Mouse (Mus musculus) cerebellum, postnatal 36 days (tissue): ENCODE results near the gene Slc47a1.

Experiments used
- DNase-seq, 2 experiments: peaks; one replicate each; pipeline ENCODE4 v3.0.0; 2021 to 2022; ENCODE audit warnings: mixed read lengths in 2 of 2

Slc47a1 gene

GRCm38 (mm10) chr11:61368668-61369067, 9.5 kb downstream of the Slc47a1 start:
- DNase-seq: no peak

DNA sequence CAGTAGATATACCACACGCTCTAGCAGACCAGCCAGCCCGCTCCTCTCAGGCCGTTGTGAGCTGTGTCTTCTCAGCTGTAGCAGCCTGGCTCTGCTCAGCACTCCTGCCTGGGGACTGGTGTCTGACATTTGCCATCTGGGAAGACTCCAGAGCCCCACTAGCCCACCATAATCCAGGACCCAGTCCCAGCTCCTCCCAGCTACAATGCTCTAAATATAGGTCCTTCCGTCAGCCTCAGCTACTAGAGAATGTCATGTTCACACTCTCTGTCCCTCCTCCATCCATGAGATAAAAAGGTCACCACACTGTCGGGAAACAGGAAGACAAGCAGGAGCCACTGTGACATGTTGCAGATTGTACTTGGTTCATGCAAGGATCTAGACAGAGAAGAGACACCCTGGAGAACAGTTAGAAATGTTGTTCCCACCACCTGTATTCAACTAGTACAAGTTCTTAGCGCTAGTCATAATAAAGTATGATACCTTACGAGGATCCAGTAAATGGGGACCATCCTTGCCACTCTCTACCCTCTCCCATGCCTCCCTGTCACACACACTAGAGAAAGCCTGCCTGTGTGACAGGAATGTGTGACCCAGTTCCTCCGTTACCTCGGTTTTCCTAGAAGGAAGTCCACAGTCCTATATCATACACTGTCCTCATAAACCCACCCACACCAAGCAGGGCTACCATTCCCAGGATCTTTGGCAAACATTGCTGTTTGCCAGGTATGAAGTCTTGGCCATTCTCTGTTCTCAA, 11.4 kb downstream of the Slc47a1 start:
- DNase-seq: no peak

DNA sequence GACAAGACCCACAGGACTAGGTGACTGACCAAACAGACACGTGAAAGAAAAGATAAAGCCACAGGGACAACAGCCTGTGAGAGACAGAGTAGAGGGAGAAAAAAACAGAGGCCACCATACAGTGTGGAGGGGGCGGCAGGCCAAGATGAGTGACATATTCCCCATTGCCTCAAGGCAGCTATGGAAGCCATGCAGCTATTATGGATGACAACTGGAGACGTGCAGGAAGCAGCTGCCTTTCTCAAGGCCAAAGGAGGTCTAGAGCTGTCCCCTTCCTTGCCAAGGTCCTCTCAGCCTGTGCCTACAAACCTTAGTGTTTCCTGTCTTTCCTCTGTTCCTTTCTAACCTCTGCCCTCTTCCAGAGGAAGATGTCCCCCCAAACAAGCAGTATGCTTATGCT, 12.2 kb downstream of the Slc47a1 start:
- DNase-seq: no peak

DNA sequence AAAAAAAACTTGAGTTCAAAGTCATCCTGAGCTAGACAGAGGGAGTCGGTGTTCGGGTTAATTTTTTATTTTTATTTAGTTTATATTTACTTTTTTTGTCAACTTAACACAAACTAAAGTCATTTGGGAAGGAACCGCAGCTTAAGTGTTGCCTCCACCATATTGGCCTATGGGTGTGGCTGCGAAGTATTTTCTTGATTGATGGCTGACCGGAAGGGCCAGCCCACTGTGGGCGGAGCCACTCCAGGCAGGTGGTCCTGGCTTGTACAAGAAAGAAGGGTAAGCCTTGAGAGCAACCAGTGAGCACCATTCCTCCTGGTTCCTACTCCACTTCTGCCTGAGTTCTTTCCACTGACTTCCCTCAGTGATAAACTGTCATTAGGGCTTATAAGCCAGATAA, 14.0 kb downstream of the Slc47a1 start:
- DNase-seq: no peak

- no peak for DNase-seq
Measured at GRCm38 (mm10) chr11:61361515-61362190, 16.5 kb downstream of the Slc47a1 start.

DNA sequence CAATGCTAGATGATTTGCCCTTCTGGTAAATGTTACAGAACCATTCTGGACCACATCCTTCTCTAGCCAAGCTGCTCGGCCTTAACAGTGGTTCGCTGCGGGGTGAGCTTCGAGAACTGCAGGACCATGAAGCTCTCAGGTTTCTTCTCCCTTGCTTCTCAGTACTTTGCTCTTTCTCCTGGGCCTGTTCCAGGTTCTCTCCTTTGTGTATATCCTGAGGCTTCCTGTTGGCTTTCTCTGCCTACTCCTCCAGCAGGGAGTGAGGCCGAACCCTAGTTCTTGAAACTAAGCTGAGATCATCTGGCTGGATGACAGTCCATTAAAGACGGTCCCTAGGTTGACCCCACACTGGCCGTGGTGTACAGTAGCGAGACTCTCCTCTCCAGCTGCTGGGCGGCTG, 21.5 kb downstream of the Slc47a1 start:
- DNase-seq: no peak

- DNase-seq: no peak
Measured at GRCm38 (mm10) chr11:61356111-61356510, 22.0 kb downstream of the Slc47a1 start.

GRCm38 (mm10) chr11:61355351-61355750, 22.8 kb downstream of the Slc47a1 start:
- DNase-seq: no peak

DNA sequence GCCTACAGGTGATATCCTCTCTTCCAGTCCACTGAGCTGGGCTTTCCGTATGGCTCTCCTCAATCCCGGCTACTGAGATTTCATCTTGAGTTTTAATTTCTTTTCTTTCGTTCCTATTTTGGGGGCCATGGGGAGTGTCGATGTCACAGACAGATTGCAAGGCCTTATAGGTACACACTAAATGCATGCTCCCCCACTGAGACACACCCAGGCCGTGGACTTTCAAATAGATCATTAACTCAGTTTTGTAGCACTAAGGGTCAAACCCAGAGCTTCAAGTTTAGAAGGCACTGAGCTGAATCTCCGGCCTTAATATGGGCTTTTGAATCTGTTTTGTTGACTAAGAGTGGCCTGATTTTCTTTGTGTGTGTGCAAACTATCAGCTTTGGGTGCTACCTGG, 23.8 kb downstream of the Slc47a1 start:
- DNase-seq: no peak

DNA sequence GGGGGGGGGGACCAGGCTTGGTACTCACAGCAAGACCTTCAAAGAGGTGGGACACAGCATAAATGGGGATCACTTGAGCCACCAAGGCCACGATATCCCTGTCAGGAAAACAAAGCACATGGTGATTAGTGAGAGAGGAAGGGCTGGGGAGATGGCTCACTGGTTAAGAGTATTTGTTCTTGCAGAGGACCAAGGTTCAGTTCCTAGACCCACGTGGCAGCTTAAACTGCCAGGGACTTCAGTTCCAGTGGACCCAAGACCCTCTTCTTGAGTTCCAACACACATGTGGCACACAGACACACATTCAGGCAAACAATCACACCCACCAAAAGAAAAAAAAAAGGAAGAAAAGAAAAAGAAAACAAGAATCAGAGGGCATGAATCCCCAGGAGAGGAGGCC, 25.1 kb downstream of the Slc47a1 start:
- DNase-seq: no peak

- DNase-seq: no peak
Measured at GRCm38 (mm10) chr11:61352138-61352651, 25.9 kb downstream of the Slc47a1 start.

GRCm38 (mm10) chr11:61349337-61349736, 28.8 kb downstream of the Slc47a1 start:
- DNase-seq: peak; percentile 85 to 90

- DNase-seq: no peak
Measured at GRCm38 (mm10) chr11:61346133-61346532, 32.0 kb downstream of the Slc47a1 start.

DNA sequence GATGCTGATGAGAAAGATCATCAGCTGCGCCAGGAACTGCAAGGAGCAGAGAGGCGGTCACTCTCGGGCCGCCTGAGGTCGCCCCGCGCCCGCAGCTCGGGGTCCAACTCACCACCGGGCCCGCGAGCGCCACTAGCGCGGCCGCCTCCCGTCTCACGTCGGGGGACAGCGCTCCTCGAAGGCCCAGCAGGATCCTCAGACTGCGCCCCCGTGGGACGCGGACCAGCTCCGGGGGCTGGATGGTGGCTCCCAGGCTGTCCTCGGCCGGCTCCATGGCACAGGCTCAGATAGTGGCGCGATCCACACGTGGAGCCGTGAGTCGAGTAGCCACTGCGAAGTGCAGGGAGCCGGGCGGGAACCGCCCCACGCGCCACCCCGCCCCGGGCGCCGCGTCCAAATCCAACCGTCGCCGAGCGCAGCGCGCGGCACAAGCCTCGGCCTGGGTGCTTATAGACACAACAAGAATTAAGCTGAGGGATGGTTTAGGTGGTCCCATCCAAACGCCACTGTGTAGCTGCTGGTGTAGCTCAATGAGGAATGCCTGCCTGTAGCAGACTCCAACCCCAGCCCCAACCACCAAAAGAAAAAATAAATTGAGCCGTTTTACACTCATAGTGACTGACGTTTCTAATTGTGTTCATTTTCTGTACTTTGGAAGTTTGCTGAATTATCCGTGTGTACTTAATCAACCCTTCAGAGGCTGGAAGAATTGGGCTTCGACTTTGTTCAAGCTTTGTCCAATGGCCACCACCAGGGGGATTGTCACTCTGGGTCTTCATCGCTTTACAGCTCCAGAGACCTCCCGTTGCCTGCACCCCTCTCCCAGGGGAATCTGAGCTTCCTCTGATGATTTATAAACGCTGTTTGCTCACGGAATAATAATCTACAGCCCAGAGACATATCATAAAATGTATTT, 35.4 kb downstream of the Slc47a1 start, which contains the start of gene Slc47a2:
TSS of gene Slc47a2 (minus strand) at position 356 of the 916 bp plus-strand sequence.
- DNase-seq: no peak

DNA sequence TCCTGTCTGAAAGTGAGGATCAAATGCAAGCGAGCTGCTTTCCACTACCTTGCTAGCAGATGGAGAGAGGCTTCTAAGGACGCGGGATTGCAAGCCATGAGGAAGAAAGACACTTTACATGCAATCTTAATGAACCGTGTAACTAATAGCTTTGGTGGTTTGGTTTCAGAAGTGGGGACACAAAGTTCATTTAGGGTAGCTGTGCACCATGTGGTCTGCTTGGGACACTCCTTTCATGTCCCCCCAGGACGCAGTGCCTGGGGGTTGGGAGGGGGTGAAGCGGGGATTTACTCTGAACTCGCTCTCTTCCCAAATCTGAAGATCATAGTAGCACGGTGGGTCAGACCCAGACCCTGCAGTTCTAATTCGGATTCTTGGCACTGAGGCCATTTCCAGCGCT, 36.2 kb downstream of the Slc47a1 start:
- no peak for DNase-seq

DNA sequence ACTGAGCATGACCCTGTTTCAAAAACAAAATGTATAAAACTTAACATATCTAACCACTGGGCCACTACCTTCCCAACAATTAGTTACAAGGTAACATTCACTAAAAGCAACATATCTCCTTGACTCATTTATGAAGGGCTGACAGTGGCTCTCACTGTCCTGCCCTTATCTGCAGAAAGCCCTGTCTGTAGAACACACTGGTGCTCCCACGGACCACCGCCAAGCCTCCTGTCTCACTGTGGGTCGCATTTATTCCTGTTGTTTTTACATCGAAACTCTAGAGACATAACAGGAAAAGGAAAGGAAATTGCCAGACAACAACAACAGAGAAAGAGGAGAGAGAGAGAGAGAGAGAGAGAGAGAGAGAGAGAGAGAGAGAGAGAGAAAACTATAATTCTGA, 36.9 kb downstream of the Slc47a1 start:
- no peak for DNase-seq

DNA sequence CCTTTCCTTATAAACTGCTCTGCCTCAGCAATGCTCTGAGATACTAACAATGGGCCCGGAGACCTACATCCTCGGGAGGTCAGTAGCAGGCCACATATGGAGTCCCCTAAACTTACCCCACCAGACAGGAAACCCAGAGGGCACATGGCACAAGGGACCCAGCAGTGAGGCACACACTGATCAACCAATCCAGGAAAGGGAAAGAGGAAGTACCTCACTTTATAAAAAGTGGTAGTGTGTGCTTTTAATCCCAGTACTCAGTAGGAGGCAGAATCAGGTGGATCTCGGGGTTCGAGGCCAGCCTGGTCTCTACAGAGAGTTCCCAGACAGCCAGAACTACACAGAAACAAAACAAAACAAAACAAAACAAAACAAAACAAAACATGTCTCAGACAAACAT, 37.8 kb downstream of the Slc47a1 start:
- no peak for DNase-seq

GRCm38 (mm10) chr11:61337586-61337985, 40.6 kb downstream of the Slc47a1 start:
- no peak for DNase-seq

DNA sequence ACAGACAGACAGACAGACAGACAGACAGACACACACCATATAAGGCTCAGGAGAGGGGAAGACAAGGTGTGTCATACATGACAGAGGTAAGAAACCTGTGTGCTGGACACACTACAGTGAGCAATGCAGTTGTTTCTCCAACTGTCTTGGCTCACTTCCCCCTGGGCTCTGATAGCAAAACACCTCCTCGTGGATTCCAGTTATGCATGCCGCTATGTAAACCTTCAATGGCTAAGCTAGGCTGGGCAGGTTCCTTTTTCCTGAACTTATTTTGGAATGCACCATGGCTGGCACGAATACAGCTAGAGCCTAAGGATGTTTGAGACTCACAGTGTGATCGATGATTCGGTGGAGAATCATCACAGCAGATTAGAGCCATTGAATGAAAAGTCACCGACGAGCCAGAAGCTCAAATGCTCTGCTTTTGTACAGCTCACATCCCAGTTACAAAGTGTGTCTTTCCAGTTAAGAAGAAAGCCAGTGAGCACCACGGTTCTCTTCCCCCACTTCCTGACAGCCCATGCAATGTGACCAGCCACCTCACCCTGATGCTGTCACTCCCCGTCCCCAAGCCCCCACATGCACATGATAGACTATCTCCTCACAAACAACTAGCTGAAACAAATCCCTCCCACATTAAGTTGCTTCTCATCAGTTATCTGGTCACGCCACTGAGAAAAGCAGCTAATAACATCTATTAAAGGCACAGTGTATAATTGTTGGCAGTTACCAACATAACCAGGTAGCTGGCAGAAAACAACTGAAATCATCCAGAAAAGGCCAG, 57.0 kb downstream of the Slc47a1 start:
- no peak for DNase-seq

DNA sequence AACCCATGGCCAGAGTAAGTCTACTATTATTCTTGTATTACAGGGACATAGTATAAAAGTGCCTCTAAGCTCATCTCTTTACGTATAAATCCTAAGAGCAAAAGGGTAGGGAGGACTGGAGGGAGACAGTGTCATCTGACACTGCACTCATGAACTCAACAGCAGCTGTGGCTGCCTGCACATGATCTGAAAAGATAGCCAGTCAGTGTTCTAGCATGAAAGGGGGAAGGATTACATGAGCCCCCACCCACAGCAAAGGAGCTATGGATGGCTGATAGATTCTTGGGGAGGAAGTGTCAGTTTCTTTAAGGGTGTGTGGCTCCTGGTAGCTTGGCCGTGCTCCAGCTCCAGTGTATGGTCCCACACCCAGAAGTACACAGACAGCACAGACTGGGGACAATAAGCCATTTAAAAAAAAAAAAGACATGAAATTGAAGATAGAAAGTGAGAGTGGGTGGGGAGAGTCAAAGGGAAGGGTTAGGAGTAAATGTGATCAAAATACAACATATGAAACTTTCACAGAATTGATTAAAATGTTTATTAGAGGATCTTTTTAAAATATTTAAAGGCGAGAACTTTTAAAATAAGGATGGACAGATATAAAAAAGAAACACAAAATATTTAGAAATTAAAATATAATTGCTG, 58.1 kb downstream of the Slc47a1 start:
- no peak for DNase-seq

DNA sequence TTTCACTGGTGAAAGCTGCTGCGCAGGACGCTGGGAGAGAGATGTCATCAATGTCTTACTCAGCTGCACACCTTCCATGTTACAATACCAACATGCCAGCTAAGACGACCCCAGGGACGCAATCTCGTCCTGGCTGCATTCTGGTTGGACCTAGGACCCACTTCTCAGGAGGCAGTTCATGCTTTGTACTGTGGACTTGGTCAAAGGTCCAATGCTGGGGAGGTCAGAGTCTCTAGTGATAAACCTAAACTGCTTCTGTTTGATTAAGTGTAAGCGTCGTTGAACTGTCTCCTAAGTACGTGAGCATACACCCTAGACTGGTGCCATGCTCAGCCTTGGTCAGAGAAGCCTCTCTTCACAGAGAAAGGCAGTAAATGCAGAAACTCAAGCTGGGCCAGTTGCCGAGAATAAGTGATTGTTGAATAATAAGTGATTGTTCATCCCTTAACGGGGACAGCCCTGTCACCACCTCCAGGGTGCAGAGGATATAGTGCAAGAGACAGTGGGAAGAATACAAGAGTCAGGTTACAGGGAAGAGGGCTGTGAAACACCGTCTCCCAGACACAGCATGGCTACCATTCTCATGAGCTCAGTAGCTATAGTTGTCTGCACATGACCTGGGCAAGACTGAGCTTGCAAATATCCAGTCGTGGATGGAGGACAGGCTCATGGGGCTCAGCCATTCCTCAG, 58.8 kb downstream of the Slc47a1 start:
- no peak for DNase-seq
